Mouse (Mus musculus) forebrain, postnatal 0 days (tissue): ENCODE data around the gene Stxbp5. TPM values are rescaled to one million over a fixed set of nuclear protein-coding genes. Genes with fewer than 3 reads are reported as not detected.
A peak's percentile ranks its signal among the peaks of the same experiment; 100 is the strongest.

Source experiments
- ATAC-seq: fragments of 200-750 bp; cut with Nextera tagmentation; 2 replicates; pipeline ENCODE4 v1.8.0; 2017; ENCODE audit warnings: mild to moderate bottlenecking, moderate library complexity
- DNase-seq: peaks from one replicate; pipeline ENCODE4 v3.0.0-alpha.2; 2015
- H3K27ac ChIP-seq: fragments of 300-500 bp; sonication (generic); 2 replicates; pipeline ENCODE4 v1.5.1; 2014; ENCODE audit warnings: low read depth, mild to moderate bottlenecking, antibody characterized with exemption, low read length, moderate library complexity, mixed read lengths
- H3K27me3 ChIP-seq: fragments of 300-500 bp; sonication (generic); 2 replicates; pipeline ENCODE4 v1.6.1; 2014; ENCODE audit warnings: mild to moderate bottlenecking, low read length, mixed read lengths; ENCODE audit not compliant: insufficient read depth
- H3K36me3 ChIP-seq: fragments of 300-500 bp; sonication (generic); 2 replicates; pipeline ENCODE4 v1.6.1; 2014; ENCODE audit warnings: mild to moderate bottlenecking, moderate library complexity; ENCODE audit not compliant: insufficient read depth
- H3K4me1 ChIP-seq: fragments of 300-500 bp; sonication (generic); 2 replicates; pipeline ENCODE4 v1.6.1; 2014; ENCODE audit warnings: antibody characterized with exemption; ENCODE audit not compliant: insufficient read depth
- H3K4me2 ChIP-seq: fragments of 300-500 bp; sonication (generic); 2 replicates; pipeline ENCODE4 v1.6.1; 2014; ENCODE audit warnings: low read depth, mild to moderate bottlenecking, moderate library complexity
- H3K4me3 ChIP-seq: fragments of 300-500 bp; sonication (generic); 2 replicates; pipeline ENCODE4 v1.5.1; 2014; ENCODE audit warnings: low read depth, low read length, mixed read lengths
- H3K9ac ChIP-seq: fragments of 300-500 bp; sonication (generic); 2 replicates; pipeline ENCODE4 v1.6.1; 2014; ENCODE audit warnings: mild to moderate bottlenecking
- H3K9me3 ChIP-seq: fragments of 300-500 bp; sonication (generic); 2 replicates; pipeline ENCODE4 v1.6.1; 2016; ENCODE audit warnings: low read length
- CTCF ChIP-seq: sonication (generic); IDR thresholded peaks from 2 replicates; pipeline ENCODE4 v1.5.1; 2016; ENCODE audit warnings: antibody characterized with exemption, control low read depth, low read depth
- WGBS: fragments of 180-500 bp; shearing (Covaris S2); extraction: QIAGEN DNeasy Blood & Tissue Kit; methylation state at CpG from one replicate; pipeline ENCODE4 v1.1.7; 2014; 5-methylcytosine and 5-hydroxymethylcytosine counted together
- polyA plus RNA-seq: library from polyadenylated mRNA; unstranded; fragments of >200 nt; fragmentation: Nextera tagmentation; extraction: Ambion mirVana; gene quantifications from 2 replicates; pipeline ENCODE4 v1.2.1, GENCODE M21; 2015
- total RNA-seq: library from RNA; depleted of rRNA; stranded (reverse); fragments of >200 nt; gene quantifications from 2 replicates; pipeline ENCODE4 v1.2.3, GENCODE M21; 2014

The Stxbp5 gene
- total and polyA plus RNA-seq, 2 experiments from 2014 or later = 6.3 to 46.0 TPM

DNA sequence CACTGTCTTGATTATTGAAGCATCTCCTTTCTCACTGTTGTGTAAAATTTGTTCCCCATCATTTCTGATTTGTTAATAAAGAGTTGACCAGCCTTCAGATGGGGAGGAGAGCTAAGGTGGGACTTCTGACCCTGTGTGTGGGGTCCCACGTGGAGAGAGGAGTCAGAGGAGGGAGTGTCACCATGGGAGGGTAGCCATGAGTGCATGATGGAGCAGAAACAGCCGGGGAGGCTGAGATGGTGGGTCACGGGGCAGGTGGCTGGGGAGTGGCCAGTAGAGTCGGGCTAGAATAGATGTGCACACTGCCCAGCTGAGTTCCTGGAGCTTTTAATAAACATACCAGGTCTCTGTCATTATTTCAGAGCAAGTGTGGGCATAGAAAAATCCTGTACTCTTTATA, 121.0 kb downstream of the Stxbp5 start:
- Histone ChIP-seq H3K36me3 (peaks cover 5% of the 10 kb centered on the region; the same call in 1 of the 2 replicates), H3K9ac (no peak overlapping the region), H3K27me3 (no peaks in the 10 kb centered on the region), H3K4me3 (no peak overlapping the region), H3K4me1 (no peaks in the 10 kb centered on the region), H3K27ac (no peak overlapping the region), H3K9me3 (no peaks in the 10 kb centered on the region), H3K4me2 (no peak overlapping the region)
- 74% methylated on average over 4 of the region's 4 CpGs for WGBS
- no peak for TF ChIP-seq CTCF
- ATAC-seq (no peak), DNase-seq (no peak)

DNA sequence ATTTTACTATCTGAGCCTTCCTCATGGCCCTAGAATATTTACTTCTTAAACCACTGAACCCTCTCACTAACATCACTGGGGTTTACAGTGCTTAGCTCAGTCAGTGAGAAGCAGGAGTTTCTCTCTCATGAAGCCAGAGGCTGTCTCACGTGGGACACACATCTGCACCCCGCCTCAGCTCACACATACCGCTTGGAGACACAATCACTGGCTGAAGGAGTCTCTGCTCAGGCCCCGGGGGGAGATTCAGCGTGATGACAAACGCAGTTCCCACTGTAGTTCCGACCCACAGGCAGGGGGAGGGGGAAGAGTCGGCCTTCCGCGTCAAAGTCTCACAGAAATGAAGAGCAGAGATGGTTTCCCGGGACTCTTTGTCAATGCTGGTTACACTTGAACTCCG, 130.6 kb downstream of the Stxbp5 start:
- TF ChIP-seq CTCF = no peak
- Histone ChIP-seq H3K36me3 (peaks cover 27% of the 10 kb centered on the region), H3K4me3 (no peak overlapping the region), H3K4me1 (no peaks in the 10 kb centered on the region), H3K9me3 (no peaks in the 10 kb centered on the region), H3K9ac (no peak overlapping the region), H3K4me2 (no peak overlapping the region), H3K27ac (no peak overlapping the region), H3K27me3 (no peaks in the 10 kb centered on the region)
- 80% methylated on average over 12 of the region's 12 CpGs for WGBS
- ATAC-seq = no peak
- no peak for DNase-seq

DNA sequence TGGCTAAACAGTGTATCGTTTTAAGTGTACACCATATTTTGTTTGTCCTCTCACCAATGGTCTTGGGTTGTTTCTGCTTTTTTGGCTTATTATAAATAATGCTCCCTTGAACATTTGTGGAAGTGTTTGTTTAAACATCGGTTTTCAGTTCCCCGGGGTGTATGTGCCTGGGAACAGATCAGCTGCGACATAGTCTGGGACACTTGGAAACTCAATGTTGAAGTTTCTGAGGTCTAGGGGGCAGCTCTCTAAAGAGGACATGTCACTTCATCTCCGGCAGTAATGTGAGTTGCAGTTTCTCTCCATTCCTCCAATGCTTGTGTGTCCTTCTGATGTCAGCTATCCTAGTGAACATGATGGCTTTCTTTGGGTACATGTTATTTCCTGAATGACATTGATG, 137.0 kb downstream of the Stxbp5 start:
- TF ChIP-seq CTCF = no peak
- Histone ChIP-seq H3K4me3 (no peak overlapping the region), H3K4me1 (no peaks in the 10 kb centered on the region), H3K4me2 (no peak overlapping the region), H3K27me3 (no peaks in the 10 kb centered on the region), H3K36me3 (peaks cover 39% of the 10 kb centered on the region), H3K27ac (no peak overlapping the region), H3K9me3 (no peaks in the 10 kb centered on the region), H3K9ac (no peak overlapping the region)
- DNase-seq (no peak), ATAC-seq (no peak)
- WGBS = 84% methylated on average over 5 of the region's 5 CpGs

DNA sequence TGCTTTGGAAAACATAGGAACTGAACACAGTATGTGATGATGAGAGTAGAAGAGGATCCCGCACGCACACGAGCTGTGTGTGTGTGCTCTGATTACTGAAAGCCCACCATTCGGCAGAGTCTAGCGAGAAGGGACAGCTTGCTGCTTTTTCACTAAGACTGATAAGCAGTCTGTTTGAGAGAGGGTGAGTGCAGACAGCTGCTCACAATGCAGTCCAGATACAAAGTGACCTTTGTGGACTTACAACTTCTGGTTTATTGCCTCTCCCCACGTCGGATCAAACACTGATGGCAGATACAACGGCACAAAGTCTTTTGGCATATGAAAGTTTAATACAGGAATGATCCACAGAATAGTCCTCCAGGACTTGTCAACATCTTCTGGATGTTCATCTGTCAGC, 140.6 kb downstream of the Stxbp5 start:
- no peak for DNase-seq
- Histone ChIP-seq H3K9ac (no peak overlapping the region), H3K4me2 (no peak overlapping the region), H3K4me1 (no peaks in the 10 kb centered on the region), H3K4me3 (no peak overlapping the region), H3K36me3 (peaks cover 23% of the 10 kb centered on the region), H3K9me3 (no peaks in the 10 kb centered on the region), H3K27me3 (no peaks in the 10 kb centered on the region), H3K27ac (no peak overlapping the region)
- no peak for TF ChIP-seq CTCF
- WGBS = 82% methylated on average over 8 of the region's 8 CpGs
- no peak for ATAC-seq

DNA sequence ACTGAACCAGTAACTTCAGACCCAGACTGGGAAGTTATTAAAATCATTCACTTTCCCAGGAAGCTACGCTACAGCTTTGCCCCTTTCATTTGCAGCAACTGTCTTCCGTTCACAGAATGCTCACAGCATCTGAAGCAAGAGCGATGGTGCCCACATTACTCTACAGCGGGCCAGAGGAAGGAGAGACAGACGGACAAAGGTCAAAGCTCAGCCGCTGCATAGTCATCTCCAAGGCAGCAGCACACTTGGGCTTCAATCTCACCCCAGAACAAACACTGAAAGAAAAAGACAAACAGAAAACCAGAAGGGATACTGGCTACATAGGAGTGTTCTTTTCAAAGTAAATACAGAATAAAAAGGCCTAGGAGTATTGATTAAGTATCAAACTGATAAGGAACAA, 144.3 kb downstream of the Stxbp5 start:
- Histone ChIP-seq H3K4me3 (no peak overlapping the region), H3K4me2 (no peak overlapping the region), H3K27ac (no peak overlapping the region), H3K9ac (no peak overlapping the region), H3K9me3 (no peaks in the 10 kb centered on the region), H3K27me3 (no peaks in the 10 kb centered on the region), H3K4me1 (no peaks in the 10 kb centered on the region), H3K36me3 (0 out of 2 replicates have a peak, but pooled peaks cover 12% of the 10 kb centered on the region)
- DNase-seq (no peak), ATAC-seq (no peak)
- TF ChIP-seq CTCF = no peak
- 77% methylated on average over 6 of the region's 6 CpGs for WGBS

DNA sequence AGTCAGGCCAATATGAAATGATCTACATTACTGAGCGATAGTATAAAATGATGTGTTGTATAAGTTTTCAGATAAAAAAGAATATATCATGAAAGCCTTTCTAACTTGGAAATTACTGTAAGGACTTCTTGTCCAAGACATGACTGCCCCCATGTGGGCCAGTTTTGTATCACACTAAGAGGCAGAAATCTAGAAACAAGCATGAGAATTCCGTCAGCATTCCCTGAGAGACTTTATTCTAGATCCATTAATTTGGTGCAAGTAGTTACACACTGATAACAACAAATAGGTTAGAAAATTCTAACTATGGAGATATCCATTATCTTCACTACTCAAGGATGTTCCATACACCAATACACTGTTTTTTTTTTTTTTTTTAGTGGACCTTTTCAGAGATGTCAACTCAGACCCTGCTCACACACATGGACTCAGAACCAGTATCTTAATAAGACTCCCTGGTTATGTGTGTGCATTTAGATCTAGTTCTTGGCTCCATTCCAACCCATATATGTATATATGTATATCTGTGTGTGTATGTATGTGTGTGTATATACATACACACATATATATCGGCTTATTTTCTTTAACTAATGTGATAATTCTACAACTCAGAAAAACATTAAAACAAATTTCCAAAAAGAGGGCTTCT, 145.9 kb downstream of the Stxbp5 start:
- TF ChIP-seq CTCF = peak; percentile 82
- Histone ChIP-seq H3K4me1 (no peaks in the 10 kb centered on the region), H3K4me2 (no peak overlapping the region), H3K27me3 (no peaks in the 10 kb centered on the region), H3K9ac (no peak overlapping the region), H3K9me3 (no peaks in the 10 kb centered on the region), H3K4me3 (no peak overlapping the region), H3K27ac (no peak overlapping the region), H3K36me3 (0 out of 2 replicates have a peak, but pooled peaks cover under 1% of the 10 kb centered on the region)
- ATAC-seq (peak; percentile 55), DNase-seq (peak; percentile 90)
- WGBS = 43% methylated on average over 3 of the region's 3 CpGs

DNA sequence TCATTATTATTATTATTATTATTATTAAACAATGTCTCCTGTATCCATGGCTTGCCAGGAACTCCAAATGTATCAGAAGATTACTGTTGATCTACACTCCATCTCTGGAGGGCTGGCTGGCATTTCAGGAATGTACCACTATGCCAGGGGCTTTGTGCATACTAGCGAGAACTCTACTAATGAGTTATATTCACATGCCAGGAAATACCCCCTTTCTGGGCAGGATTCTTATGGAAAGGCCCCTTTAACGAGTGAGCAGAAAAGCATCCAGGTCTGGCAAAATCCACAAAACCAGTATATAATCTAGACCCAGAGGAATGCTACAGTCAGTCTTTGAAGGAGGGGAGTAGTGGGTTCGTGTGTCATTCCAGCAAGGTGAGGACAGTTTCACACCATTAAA, 167.0 kb downstream of the Stxbp5 start:
- ATAC-seq (no peak), DNase-seq (no peak)
- Histone ChIP-seq H3K27ac (no peak overlapping the region), H3K27me3 (no peaks in the 10 kb centered on the region), H3K4me1 (no peaks in the 10 kb centered on the region), H3K4me3 (no peak overlapping the region), H3K9me3 (no peaks in the 10 kb centered on the region), H3K4me2 (no peak overlapping the region), H3K36me3 (no peaks in the 10 kb centered on the region), H3K9ac (no peak overlapping the region)
- TF ChIP-seq CTCF = no peak
- WGBS = 34% methylated on average over 3 of the region's 3 CpGs
